Mouse (Mus musculus) MEL (cell line): ENCODE measurements around the gene Spata2.

Source experiments
- BHLHE40 ChIP-seq: IDR thresholded peaks from 2 replicates; pipeline ENCODE4 v1.6.1; 2012; ENCODE audit warnings: low read depth, mild to moderate bottlenecking, inconsistent platforms, low read length, improper control_type of control experiment, borderline replicate concordance
- CTCF ChIP-seq, 3 experiments: IDR thresholded peaks in 2 of 3; conservative IDR thresholded peaks in 1 of 3; 2 replicates each; pipeline ENCODE4 v1.5.1; 2011 to 2012; ENCODE audit warnings: low read length in 3 of 3, low read depth in 2 of 3, mild to moderate bottlenecking in 2 of 3, improper control_type of control experiment in 1 of 3, inconsistent platforms in 1 of 3, mixed read lengths in 1 of 3, moderate library complexity in 1 of 3; ENCODE audit not compliant: control insufficient read depth in 1 of 3, insufficient read depth in 1 of 3, poor library complexity in 1 of 3, severe bottlenecking in 1 of 3
- EP300 ChIP-seq, 2 experiments: IDR thresholded peaks; 2 replicates each; pipeline ENCODE4 v1.6.1; 2011; ENCODE audit warnings: improper control_type of control experiment in 2 of 2, low read length in 2 of 2, low read depth in 1 of 2, mild to moderate bottlenecking in 1 of 2
- GATA1 ChIP-seq: IDR thresholded peaks from 2 replicates; pipeline ENCODE4 v1.6.1; 2011; ENCODE audit warnings: low read depth, low read length, improper control_type of control experiment
- HCFC1 ChIP-seq: IDR thresholded peaks from 2 replicates; pipeline ENCODE4 v1.6.1; 2012; ENCODE audit warnings: low read depth, mild to moderate bottlenecking, inconsistent platforms, low read length, improper control_type of control experiment, moderate library complexity
- KAT2A ChIP-seq: conservative IDR thresholded peaks from 2 replicates; pipeline ENCODE4 v1.6.1; 2012; ENCODE audit warnings: low read depth, low read length, improper control_type of control experiment, inconsistent platforms
- MAX ChIP-seq: IDR thresholded peaks from 2 replicates; pipeline ENCODE4 v1.6.1; 2011; ENCODE audit warnings: low read length, improper control_type of control experiment
- POLR2A ChIP-seq, 2 experiments: IDR thresholded peaks; 2 replicates each; pipeline ENCODE4 v1.6.1; 2011 to 2012; ENCODE audit warnings: low read length in 2 of 2, mild to moderate bottlenecking in 2 of 2, control low read depth in 1 of 2, improper control_type of control experiment in 1 of 2, low read depth in 1 of 2, moderate library complexity in 1 of 2; ENCODE audit not compliant: control insufficient read depth in 1 of 2, insufficient read depth in 1 of 2, poor library complexity in 1 of 2
- RCOR1 ChIP-seq: IDR thresholded peaks from 2 replicates; pipeline ENCODE4 v1.6.1; 2012; ENCODE audit warnings: low read depth, mild to moderate bottlenecking, inconsistent platforms, low read length, improper control_type of control experiment
- SMC3 ChIP-seq: IDR thresholded peaks from 2 replicates; pipeline ENCODE4 v1.6.1; 2011; ENCODE audit warnings: low read depth, low read length, improper control_type of control experiment
- TCF12 ChIP-seq: IDR thresholded peaks from 2 replicates; pipeline ENCODE4 v1.6.1; 2014; ENCODE audit warnings: low read depth, mild to moderate bottlenecking, inconsistent platforms, low read length, improper control_type of control experiment, moderate library complexity
- ZC3H11A ChIP-seq: IDR thresholded peaks from 2 replicates; pipeline ENCODE4 v1.6.1; 2012; ENCODE audit warnings: low read depth, mild to moderate bottlenecking, inconsistent platforms, low read length, improper control_type of control experiment
- ZNF384 ChIP-seq: IDR thresholded peaks from 2 replicates; pipeline ENCODE4 v1.6.1; 2012; ENCODE audit warnings: low read depth, mild to moderate bottlenecking, inconsistent platforms, low read length, improper control_type of control experiment

- no peak for TF ChIP-seq SMC3
- no peak for TF ChIP-seq MAX
- no peak for TF ChIP-seq POLR2A (IDR thresholded peaks at IDR 0.05; ENCODE audit: control insufficient read depth in 1 of 2, insufficient read depth in 1 of 2, low read depth in 1 of 2, low read length in 2 of 2, poor library complexity in 1 of 2)
- TF ChIP-seq EP300 (IDR thresholded peaks at IDR 0.05; ENCODE audit: low read depth in 1 of 2, low read length in 2 of 2): no peak
- TF ChIP-seq HCFC1: no peak
- no peak for TF ChIP-seq GATA1
- TF ChIP-seq ZC3H11A: no peak
- no peak for TF ChIP-seq CTCF (IDR thresholded peaks at IDR 0.05 in 2 of 3, conservative IDR thresholded peaks at IDR 0.05 in 1 of 3; ENCODE audit: control insufficient read depth in 1 of 3, insufficient read depth in 1 of 3, low read depth in 2 of 3, low read length in 3 of 3, poor library complexity in 1 of 3, severe bottlenecking in 1 of 3)
- TF ChIP-seq TCF12: no peak
- TF ChIP-seq ZNF384: no peak
- no peak for TF ChIP-seq BHLHE40
- TF ChIP-seq RCOR1: no peak
- no peak for TF ChIP-seq KAT2A
Observed at GRCm38 (mm10) chr2:167439422-167439821, 53.3 kb downstream of the Spata2 start.
